Mouse (Mus musculus) monocyte, adult 59 days (primary cell): ENCODE data around the gene Cyfip1. TPM values are rescaled to one million over a fixed set of nuclear protein-coding genes. Genes with fewer than 3 reads are reported as not detected.

ENCODE experiments used
- total RNA-seq, 2 experiments: library from RNA; stranded (reverse); gene quantifications; one replicate each; pipeline ENCODE4 v1.2.4; 2023

The Cyfip1 gene
- total RNA-seq: 100 to 1,000 TPM; 155 to 159 TPM

DNA sequence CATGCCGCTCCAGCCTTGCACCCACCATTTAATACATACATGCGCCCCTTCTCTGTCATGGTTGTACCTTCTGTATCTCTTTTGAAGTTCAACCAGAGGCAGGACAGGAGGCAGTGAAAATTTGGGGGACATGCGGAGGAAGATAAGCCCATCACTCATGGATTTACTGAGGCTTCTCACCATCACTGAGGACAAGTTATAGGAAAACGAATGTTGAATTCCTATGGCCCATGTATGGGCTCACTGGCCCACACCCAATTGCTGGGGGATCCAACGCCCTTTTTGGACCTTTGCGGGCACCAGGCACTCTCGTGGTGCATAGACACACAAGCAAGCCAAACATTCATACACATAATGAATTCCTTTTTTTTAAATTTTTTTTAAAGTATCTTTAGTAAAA, at the start of gene Cyfip1:
TSS of gene Cyfip1 (plus strand) at position 301 of the 400 bp plus-strand sequence.

GRCm38 (mm10) chr7:55793952-55794603, 47.5 kb upstream of the Cyfip1 start, which contains the start of gene Tubgcp5:
Tubgcp5 (plus strand) TSS chr7:55794154.

GRCm38 (mm10) chr7:55962004-55962908, 120.7 kb downstream of the Cyfip1 start, which contains the start of gene Nipa2:
Nipa2 (minus strand) TSS chr7:55962476.

Other genes with a start within 250 kb of the Cyfip1 start
- gene Siglech, start 73.6 kb upstream of the Cyfip1 start, total RNA-seq: 1 to 10 TPM; 2.8 to 4.2 TPM
- 10 to 100 TPM; 20.4 to 23.0 TPM for gene Tubgcp5, start 47.6 kb upstream of the Cyfip1 start, total RNA-seq
- gene Nipa2, start 120.7 kb downstream of the Cyfip1 start, total RNA-seq: 10 to 100 TPM; 46.1 to 50.7 TPM
- under 1 TPM; 0.84 to 0.94 TPM for gene Nipa1, start 178.2 kb downstream of the Cyfip1 start, total RNA-seq
- 10 to 100 TPM; 64.3 to 78.0 TPM for gene Herc2, start 208.5 kb downstream of the Cyfip1 start, total RNA-seq